Mouse (Mus musculus) limb, embryonic 13.5 days (tissue): ENCODE measurements around the gene Glb1l. TPM values are rescaled to one million over a fixed set of nuclear protein-coding genes. Genes with fewer than 3 reads are reported as not detected.

Source experiments
- ATAC-seq: fragments of 200-750 bp; cut with Nextera tagmentation; 2 replicates; pipeline ENCODE4 v1.8.0; 2017; ENCODE audit warnings: low read depth, moderate number of reproducible peaks, moderate TSS enrichment; ENCODE audit not compliant: low FRiP score
- H3K27ac ChIP-seq: fragments of 300-500 bp; sonication (generic); 2 replicates; pipeline ENCODE4 v1.5.1; 2015; ENCODE audit warnings: inconsistent platforms, mild to moderate bottlenecking, moderate library complexity
- H3K27me3 ChIP-seq: fragments of 300-500 bp; sonication (generic); 2 replicates; pipeline ENCODE4 v1.6.1; 2015; ENCODE audit warnings: mild to moderate bottlenecking, inconsistent platforms
- H3K36me3 ChIP-seq: fragments of 300-500 bp; sonication (generic); 2 replicates; pipeline ENCODE4 v1.6.1; 2015; ENCODE audit warnings: inconsistent platforms, mild to moderate bottlenecking, moderate library complexity
- H3K4me1 ChIP-seq: fragments of 300-500 bp; sonication (generic); 2 replicates; pipeline ENCODE4 v1.6.1; 2015; ENCODE audit warnings: inconsistent platforms
- H3K4me2 ChIP-seq: fragments of 300-500 bp; sonication (generic); replicated peaks from 2 replicates; pipeline ENCODE4 v1.6.1; 2015; ENCODE audit warnings: inconsistent platforms, mild to moderate bottlenecking, moderate library complexity
- H3K4me3 ChIP-seq: fragments of 300-500 bp; sonication (generic); 2 replicates; pipeline ENCODE4 v1.5.1; 2015; ENCODE audit warnings: moderate library complexity, mild to moderate bottlenecking, inconsistent platforms
- H3K9ac ChIP-seq: fragments of 300-500 bp; sonication (generic); 2 replicates; pipeline ENCODE4 v1.6.1; 2015; ENCODE audit warnings: mild to moderate bottlenecking, inconsistent platforms
- H3K9me3 ChIP-seq: fragments of 300-500 bp; sonication (generic); 2 replicates; pipeline ENCODE4 v1.6.1; 2016; ENCODE audit warnings: inconsistent platforms
- WGBS: fragments of 180-500 bp; shearing (Covaris S2); methylation state at CpG from one replicate; pipeline ENCODE4 v1.1.7; 2015; 5-methylcytosine and 5-hydroxymethylcytosine counted together
- polyA plus RNA-seq: library from polyadenylated mRNA; unstranded; fragments of >200 nt; fragmentation: Nextera tagmentation; extraction: Ambion mirVana; gene quantifications from 2 replicates; pipeline ENCODE4 v1.2.1, GENCODE M21; 2015

The Glb1l gene
- polyA plus RNA-seq, 1 experiment from 2014 or later, result 20.4 TPM

- H3K27ac ChIP-seq, result no peak overlapping the region
- no peaks in the 10 kb centered on the region for H3K27me3 ChIP-seq
- H3K9ac ChIP-seq, result no peak overlapping the region
- no peak overlapping the region for H3K4me2 ChIP-seq
- H3K4me3 ChIP-seq, result no peak overlapping the region
- H3K4me1 ChIP-seq, result peaks cover 12% of the 10 kb centered on the region
- no peaks in the 10 kb centered on the region for H3K9me3 ChIP-seq
- H3K36me3 ChIP-seq, result peaks cover 69% of the 10 kb centered on the region
- no peak for ATAC-seq
Measured at GRCm38 (mm10) chr1:75187126-75187525, 23.5 kb downstream of the Glb1l start.

- no peak for ATAC-seq
- Histone ChIP-seq H3K27me3 (no peaks in the 10 kb centered on the region), H3K4me1 (peaks cover 8% of the 10 kb centered on the region), H3K4me2 (no peak overlapping the region), H3K9ac (no peak overlapping the region), H3K4me3 (no peak overlapping the region), H3K27ac (no peak overlapping the region), H3K9me3 (no peaks in the 10 kb centered on the region), H3K36me3 (peaks cover 80% of the 10 kb centered on the region)
- 92% methylated on average over 11 of the region's 11 CpGs for WGBS
Measured at GRCm38 (mm10) chr1:75185495-75185894, 25.1 kb downstream of the Glb1l start.

- 68% methylated on average over 4 of the region's 4 CpGs for WGBS
- peaks cover 18% of the 10 kb centered on the region for H3K4me1 ChIP-seq
- no peak for ATAC-seq
- no peak overlapping the region for H3K9ac ChIP-seq
- no peaks in the 10 kb centered on the region for H3K9me3 ChIP-seq
- no peak overlapping the region for H3K4me3 ChIP-seq
- H3K27me3 ChIP-seq, result no peaks in the 10 kb centered on the region
- H3K27ac ChIP-seq, result no peak overlapping the region
- no peak overlapping the region for H3K4me2 ChIP-seq
- H3K36me3 ChIP-seq, result peaks cover 70% of the 10 kb centered on the region
Measured at GRCm38 (mm10) chr1:75182160-75182559, 28.5 kb downstream of the Glb1l start.

- no peak overlapping the region for H3K27ac ChIP-seq
- no peak overlapping the region for H3K4me3 ChIP-seq
- no peak overlapping the region for H3K9ac ChIP-seq
- H3K27me3 ChIP-seq, result no peaks in the 10 kb centered on the region
- peaks cover 70% of the 10 kb centered on the region for H3K36me3 ChIP-seq
- H3K4me1 ChIP-seq, result peaks cover 18% of the 10 kb centered on the region
- no peaks in the 10 kb centered on the region for H3K9me3 ChIP-seq
- ATAC-seq, result no peak
- no peak overlapping the region for H3K4me2 ChIP-seq
- 88% methylated on average over 4 of the region's 4 CpGs for WGBS
Measured at GRCm38 (mm10) chr1:75181377-75181870, 29.2 kb downstream of the Glb1l start.

- no peak for ATAC-seq
- no peak overlapping the region for H3K9ac ChIP-seq
Measured at GRCm38 (mm10) chr1:75180741-75181140, 29.9 kb downstream of the Glb1l start.

GRCm38 (mm10) chr1:75180105-75180590, 30.5 kb downstream of the Glb1l start, which contains the start of gene Abcb6:
Gene Abcb6, minus strand, starts transcription at chr1:75180392.
- H3K4me1 ChIP-seq, result peaks cover 18% of the 10 kb centered on the region
- under 1% methylated on average over 31 of the region's 31 CpGs for WGBS
- peak within 1 kb of the TSS; percentile 63 for H3K4me3 ChIP-seq
- peak; percentile 95 for ATAC-seq
- peak within 1 kb of the TSS; percentile 78 for H3K9ac ChIP-seq
- H3K27ac ChIP-seq, result no peak within 1 kb of the TSS
- no peaks in the 10 kb centered on the region for H3K9me3 ChIP-seq
- no peaks in the 10 kb centered on the region for H3K27me3 ChIP-seq
- peaks cover 70% of the 10 kb centered on the region for H3K36me3 ChIP-seq
- peak within 1 kb of the TSS; percentile 100 for H3K4me2 ChIP-seq

More at GRCm38 (mm10) chr1:75180741-75181140, 29.9 kb downstream of the Glb1l start:
- H3K36me3 ChIP-seq, result peaks cover 70% of the 10 kb centered on the region
- WGBS, result 41% methylated on average over 6 of the region's 7 CpGs
- no peaks in the 10 kb centered on the region for H3K9me3 ChIP-seq
- peak overlapping the region; percentile 100 for H3K4me2 ChIP-seq
- H3K27me3 ChIP-seq, result no peaks in the 10 kb centered on the region
- H3K4me3 ChIP-seq, result peak overlapping the region; percentile 63
- no peak overlapping the region for H3K27ac ChIP-seq
- H3K4me1 ChIP-seq, result peaks cover 18% of the 10 kb centered on the region

GRCm38 (mm10) chr1:75179334-75180104, 31.1 kb downstream of the Glb1l start:
- no peak overlapping the region for H3K27ac ChIP-seq
- H3K9ac ChIP-seq, result peak overlapping the region; percentile 78
- H3K36me3 ChIP-seq, result peaks cover 68% of the 10 kb centered on the region
- H3K27me3 ChIP-seq, result no peaks in the 10 kb centered on the region
- H3K4me2 ChIP-seq, result peak overlapping the region; percentile 100
- H3K9me3 ChIP-seq, result no peaks in the 10 kb centered on the region
- ATAC-seq, result peak; percentile 38
- H3K4me1 ChIP-seq, result peaks cover 18% of the 10 kb centered on the region
- WGBS, result 9% methylated on average over 23 of the region's 23 CpGs
- H3K4me3 ChIP-seq, result peak overlapping the region; percentile 63

GRCm38 (mm10) chr1:75168472-75169464, 41.8 kb downstream of the Glb1l start, which contains the start of gene Zfand2b:
Gene Zfand2b, plus strand, starts transcription at chr1:75168646.
- Histone ChIP-seq H3K27ac (peak within 1 kb of the TSS; percentile 86), H3K9ac (peak within 1 kb of the TSS; percentile 70), H3K4me2 (peak within 1 kb of the TSS; percentile 80), H3K4me3 (peak within 1 kb of the TSS; percentile 70), H3K36me3 (peaks cover 41% of the 10 kb centered on the region), H3K4me1 (peaks cover 9% of the 10 kb centered on the region), H3K27me3 (no peaks in the 10 kb centered on the region), H3K9me3 (no peaks in the 10 kb centered on the region)
- ATAC-seq, result peak; percentile 98
- under 1% methylated on average over 57 of the region's 59 CpGs for WGBS

GRCm38 (mm10) chr1:75168093-75168471, 42.5 kb downstream of the Glb1l start:
- ATAC-seq, result no peak; the same call in 1 of the 2 replicates
- WGBS, result 10% methylated on average over 7 of the region's 7 CpGs
- H3K4me2 ChIP-seq, result peak overlapping the region; percentile 80
- peaks cover 34% of the 10 kb centered on the region for H3K36me3 ChIP-seq
- peak overlapping the region; percentile 70 for H3K9ac ChIP-seq
- peak overlapping the region; percentile 70 for H3K4me3 ChIP-seq
- H3K9me3 ChIP-seq, result no peaks in the 10 kb centered on the region
- peak overlapping the region; percentile 86; the same call in 1 of the 2 replicates for H3K27ac ChIP-seq
- peaks cover 9% of the 10 kb centered on the region for H3K4me1 ChIP-seq
- H3K27me3 ChIP-seq, result no peaks in the 10 kb centered on the region

- Histone ChIP-seq H3K4me2 (no peak overlapping the region), H3K9me3 (no peaks in the 10 kb centered on the region), H3K4me1 (no peaks in the 10 kb centered on the region), H3K4me3 (no peak overlapping the region), H3K27ac (no peak overlapping the region), H3K36me3 (no peaks in the 10 kb centered on the region), H3K9ac (no peak overlapping the region), H3K27me3 (no peaks in the 10 kb centered on the region)
- 73% methylated on average over 4 of the region's 4 CpGs for WGBS
- ATAC-seq, result no peak
Measured at GRCm38 (mm10) chr1:75160256-75160617, 50.4 kb downstream of the Glb1l start.

- Histone ChIP-seq H3K27ac (no peak overlapping the region), H3K27me3 (no peaks in the 10 kb centered on the region), H3K9ac (no peak overlapping the region), H3K36me3 (no peaks in the 10 kb centered on the region), H3K9me3 (no peaks in the 10 kb centered on the region), H3K4me3 (no peak overlapping the region), H3K4me1 (no peaks in the 10 kb centered on the region), H3K4me2 (no peak overlapping the region)
- ATAC-seq, result no peak
- 65% methylated on average over 5 of the region's 5 CpGs for WGBS
Measured at GRCm38 (mm10) chr1:75159540-75160255, 50.9 kb downstream of the Glb1l start.
